Mouse (Mus musculus) liver, postnatal 0 days (tissue): ENCODE measurements around the gene Pmfbp1.

ENCODE experiments used
- CTCF ChIP-seq: sonication (generic); IDR thresholded peaks from 2 replicates; pipeline ENCODE4 v1.5.1; 2016; ENCODE audit warnings: antibody characterized with exemption, low read depth
- EP300 ChIP-seq: IDR thresholded peaks from 2 replicates; pipeline ENCODE4 v1.6.1; 2016; ENCODE audit warnings: antibody characterized with exemption, low read depth, mild to moderate bottlenecking

DNA sequence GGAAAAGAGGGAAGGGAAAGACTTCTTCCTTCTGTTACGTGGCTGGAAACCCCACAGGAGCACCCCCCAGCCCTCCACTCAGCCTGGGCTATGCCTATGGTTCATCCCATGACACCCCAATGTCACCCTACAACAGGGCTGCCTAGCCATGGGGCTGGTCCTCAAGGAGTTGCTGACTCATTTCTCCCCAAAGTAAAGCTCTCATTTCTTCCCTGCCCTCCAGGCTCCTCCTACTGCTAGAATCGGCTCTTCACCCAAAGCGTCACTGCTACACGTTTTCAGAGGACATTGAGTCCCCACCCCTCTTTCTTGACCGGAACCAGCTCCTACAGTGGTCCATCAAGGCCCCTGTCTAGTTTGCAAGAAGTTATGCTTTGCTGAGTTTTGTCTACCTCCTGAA is 48.3 kb downstream of the Pmfbp1 start:
- TF ChIP-seq CTCF, result no peak
- no peak for TF ChIP-seq EP300
